Mouse (Mus musculus): ENCODE results near the gene Nmb. TPM values are rescaled to one million over a fixed set of nuclear protein-coding genes. Genes with fewer than 3 reads are reported as not detected.
"Not testable (repeated sequence)": the region's sequence is repeated elsewhere in the genome, so short reads cannot be mapped to it uniquely, and the experiment has no call there.

Nmb gene
- polyA plus RNA-seq (2021) = 0.78 TPM

DNA sequence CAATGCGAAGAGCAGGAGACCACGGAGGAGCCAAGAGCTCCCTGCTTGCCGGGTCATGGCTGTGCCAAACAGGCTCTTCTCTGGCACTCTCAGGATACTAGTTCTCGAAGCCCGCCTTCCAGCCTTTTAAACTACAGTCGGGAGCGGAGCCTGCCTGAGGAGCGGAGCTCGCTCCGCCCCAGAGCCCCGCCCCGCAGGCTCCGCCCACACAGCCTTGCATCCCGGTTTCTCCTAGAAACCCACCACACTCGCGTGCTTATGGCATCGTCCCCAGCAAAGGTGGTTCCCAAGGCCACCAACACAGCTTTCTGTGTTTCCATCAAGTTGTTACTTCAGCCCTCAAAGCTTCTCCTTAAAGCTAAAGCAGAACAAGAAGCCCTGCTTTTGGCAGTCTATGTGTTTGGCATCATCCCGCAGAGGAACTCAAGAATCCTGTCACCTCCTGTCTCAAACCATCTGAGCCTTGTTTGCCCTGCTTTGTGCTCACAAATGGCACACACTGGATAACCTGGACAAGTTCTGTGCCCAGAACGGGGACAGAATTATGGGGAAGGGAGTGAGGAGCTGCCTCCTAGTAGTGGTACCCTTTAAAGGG lies at the start of gene Nmb:
Gene Nmb, minus strand, starts transcription at position 156 of the 595 bp plus-strand sequence.
- DNase-seq (ENCODE audit: low read depth, low spot score) (no peak), ATAC-seq (no peak)
- POLR2A ChIA-PET = no interaction called here
- CTCF ChIA-PET = interaction anchor here (1.3 kb wide), 1 partner anchor 39 kb away, joined by 3 read pairs; no protein-coding TSS in a partner anchor
- TF ChIP-seq CTCF (IDR thresholded peaks at IDR 0.05) = no peak
- in situ Hi-C loops (cut with MboI; ENCODE audit: low pct_unique_long_range_greater_than_20kb) = no loop called here
- H3K27me3 ChIP-seq = no peaks in the 10 kb centered on the region

DNA sequence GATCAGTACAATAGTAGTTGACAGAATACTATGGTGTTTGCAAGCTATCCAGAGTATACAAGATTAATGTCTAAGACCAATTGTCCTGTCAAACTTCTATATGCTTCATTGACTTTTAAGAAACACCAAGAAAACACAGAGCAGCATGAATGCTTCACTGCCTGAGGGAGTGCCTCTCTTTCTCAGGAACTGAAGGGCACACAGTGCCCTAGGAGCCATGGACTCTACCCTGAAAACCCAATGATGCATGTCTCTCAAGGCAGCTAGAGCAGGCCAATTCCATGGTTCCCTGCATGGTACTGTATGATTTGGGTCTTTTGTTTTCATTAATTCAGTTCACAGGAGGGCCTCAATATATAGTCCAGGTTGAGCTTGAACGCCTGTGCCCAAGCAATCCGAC lies 49.4 kb upstream of the Nmb start:
- ChIA-PET CTCF (no interaction called here), POLR2A (no interaction called here)
- no peak for DNase-seq (ENCODE audit: low read depth, low spot score)
- in situ Hi-C loops (cut with MboI; ENCODE audit: low pct_unique_long_range_greater_than_20kb) = no loop called here
- no peak for TF ChIP-seq CTCF (IDR thresholded peaks at IDR 0.05)
- no peaks in the 10 kb centered on the region for H3K27me3 ChIP-seq
- ATAC-seq = no peak

GRCm38 (mm10) chr7:80952140-80952539 lies 47.3 kb upstream of the Nmb start:
- ATAC-seq (no peak), DNase-seq (ENCODE audit: low read depth, low spot score) (no peak)
- POLR2A ChIA-PET = no interaction called here
- in situ Hi-C loops (cut with MboI; ENCODE audit: low pct_unique_long_range_greater_than_20kb) = no loop called here
- no peaks in the 10 kb centered on the region for H3K27me3 ChIP-seq
- TF ChIP-seq CTCF (IDR thresholded peaks at IDR 0.05) = no peak
- CTCF ChIA-PET = no interaction called here

GRCm38 (mm10) chr7:80951461-80951860 lies 46.6 kb upstream of the Nmb start:
- no peak for TF ChIP-seq CTCF (IDR thresholded peaks at IDR 0.05)
- DNase-seq (ENCODE audit: low read depth, low spot score) = no peak
- in situ Hi-C loops (cut with MboI; ENCODE audit: low pct_unique_long_range_greater_than_20kb) = no loop called here
- ChIA-PET POLR2A (no interaction called here), CTCF (no interaction called here)
- H3K27me3 ChIP-seq = no peaks in the 10 kb centered on the region
- no peak for ATAC-seq

GRCm38 (mm10) chr7:80947445-80948350 lies 42.8 kb upstream of the Nmb start, which contains the start of gene Sec11a:
Sec11a (minus strand) TSS chr7:80947780.
- peak; percentile 94 for ATAC-seq
- DNase-seq (ENCODE audit: low read depth, low spot score) = peak; percentile 59
- ChIA-PET POLR2A (interaction anchor here (0.7 kb wide), 1 partner anchor 396 kb away, joined by 3 read pairs; no protein-coding TSS in a partner anchor), CTCF (interaction anchor here (1.1 to 1.3 kb wide), 2 partner anchors 12 to 35 kb away, joined by 3 to 4 read pairs; no protein-coding TSS in a partner anchor)
- no peaks in the 10 kb centered on the region for H3K27me3 ChIP-seq
- no peak for TF ChIP-seq CTCF (IDR thresholded peaks at IDR 0.05)
- in situ Hi-C loops (cut with MboI; ENCODE audit: low pct_unique_long_range_greater_than_20kb) = no loop called here

- no peaks in the 10 kb centered on the region for H3K27me3 ChIP-seq
- ATAC-seq (no peak), DNase-seq (ENCODE audit: low read depth, low spot score) (no peak)
- POLR2A ChIA-PET = no interaction called here
- in situ Hi-C loops (cut with MboI; ENCODE audit: low pct_unique_long_range_greater_than_20kb) = loop anchor here (5.0 kb wide), 1 partner anchor 32 kb away; no protein-coding TSS in a partner anchor
- CTCF ChIA-PET = interaction anchor here (1.2 kb wide), 1 partner anchor 9 kb away, joined by 3 read pairs; no protein-coding TSS in a partner anchor
- no peak for TF ChIP-seq CTCF (IDR thresholded peaks at IDR 0.05)
These were observed 34.9 kb upstream of the Nmb start for GRCm38 (mm10) chr7:80939808-80940207.

DNA sequence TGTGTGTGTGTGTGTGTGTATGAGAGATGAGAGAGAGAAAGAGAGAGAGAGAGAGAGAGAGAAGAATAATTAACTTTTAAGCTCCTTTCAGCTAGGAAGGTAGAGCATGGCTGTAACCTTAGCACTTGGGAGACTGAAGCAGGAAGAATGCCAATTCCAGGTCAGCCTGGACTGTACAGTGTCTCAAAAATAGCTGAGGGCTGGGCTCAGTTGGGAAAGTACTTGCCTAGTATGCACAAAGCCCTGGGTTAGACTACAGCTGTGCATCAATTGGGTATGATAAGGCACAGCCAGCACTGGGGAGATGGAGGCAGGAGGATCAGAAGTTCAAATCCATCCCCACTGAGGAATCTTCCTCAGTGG lies 32.4 kb upstream of the Nmb start:
- ATAC-seq; CTCF ChIA-PET; H3K27me3 ChIP-seq; DNase-seq (ENCODE audit: low read depth, low spot score): not testable (repeated sequence)
- in situ Hi-C loops (cut with MboI; ENCODE audit: low pct_unique_long_range_greater_than_20kb) = loop anchor here (5.0 kb wide), 1 partner anchor 35 kb away; no protein-coding TSS in a partner anchor
- POLR2A ChIA-PET = interaction anchor here (0.5 kb wide), 1 partner anchor 40 kb away, joined by 3 read pairs; no protein-coding TSS in a partner anchor

GRCm38 (mm10) chr7:80936617-80937303 lies 31.9 kb upstream of the Nmb start:
- CTCF ChIA-PET = interaction anchor here (0.7 kb wide), 1 partner anchor 11 kb away, joined by 4 read pairs; the partner anchor contains the start of gene Sec11a
- ATAC-seq; DNase-seq (ENCODE audit: low read depth, low spot score); POLR2A ChIA-PET; H3K27me3 ChIP-seq: not testable (repeated sequence)
- in situ Hi-C loops (cut with MboI; ENCODE audit: low pct_unique_long_range_greater_than_20kb) = loop anchor here (5.0 kb wide), 1 partner anchor 36 kb away; no protein-coding TSS in a partner anchor

DNA sequence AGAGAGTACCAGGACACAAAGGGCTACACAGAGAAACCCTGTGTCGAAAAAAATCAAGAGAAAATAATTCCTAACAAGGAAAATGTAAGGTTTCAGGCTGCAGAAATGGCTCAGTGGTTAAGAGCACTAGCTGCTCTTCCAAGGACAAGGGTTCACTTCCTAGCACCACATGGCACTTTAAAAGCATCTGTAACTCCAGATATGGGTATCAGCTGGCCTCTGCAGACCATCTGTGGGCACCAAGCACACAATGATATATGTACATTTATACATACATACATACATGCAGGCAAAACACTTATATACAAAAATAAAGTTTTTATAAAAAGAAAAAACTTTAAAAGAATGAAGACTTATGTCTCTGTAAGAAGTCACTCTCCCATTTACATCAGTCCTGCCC lies 31.0 kb upstream of the Nmb start:
- H3K27me3 ChIP-seq = no peaks in the 10 kb centered on the region
- DNase-seq (ENCODE audit: low read depth, low spot score) = no peak
- TF ChIP-seq CTCF (IDR thresholded peaks at IDR 0.05) = no peak
- ATAC-seq = no peak
- POLR2A ChIA-PET = no interaction called here
- CTCF ChIA-PET = interaction anchor here (0.7 kb wide), 1 partner anchor 12 kb away, joined by 4 read pairs; the partner anchor contains the start of gene Sec11a
- in situ Hi-C loops (cut with MboI; ENCODE audit: low pct_unique_long_range_greater_than_20kb) = loop anchor here (5.0 kb wide), 1 partner anchor 36 kb away; no protein-coding TSS in a partner anchor

GRCm38 (mm10) chr7:80932777-80933176 lies 27.9 kb upstream of the Nmb start:
- no peak for TF ChIP-seq CTCF (IDR thresholded peaks at IDR 0.05)
- in situ Hi-C loops (cut with MboI; ENCODE audit: low pct_unique_long_range_greater_than_20kb) = no loop called here
- H3K27me3 ChIP-seq = no peaks in the 10 kb centered on the region

More at GRCm38 (mm10) chr7:80932777-80933176, 27.9 kb upstream of the Nmb start:
- ATAC-seq (no peak), DNase-seq (ENCODE audit: low read depth, low spot score) (no peak)
- POLR2A ChIA-PET = no interaction called here
- CTCF ChIA-PET = interaction anchor here (1.2 kb wide), 1 partner anchor 31 kb away, joined by 3 read pairs; the partner anchor contains the start of gene Wdr73

Measured in Patski (cell line).